Mouse (Mus musculus): ENCODE data around the gene Kng1.

Gene Kng1

DNA sequence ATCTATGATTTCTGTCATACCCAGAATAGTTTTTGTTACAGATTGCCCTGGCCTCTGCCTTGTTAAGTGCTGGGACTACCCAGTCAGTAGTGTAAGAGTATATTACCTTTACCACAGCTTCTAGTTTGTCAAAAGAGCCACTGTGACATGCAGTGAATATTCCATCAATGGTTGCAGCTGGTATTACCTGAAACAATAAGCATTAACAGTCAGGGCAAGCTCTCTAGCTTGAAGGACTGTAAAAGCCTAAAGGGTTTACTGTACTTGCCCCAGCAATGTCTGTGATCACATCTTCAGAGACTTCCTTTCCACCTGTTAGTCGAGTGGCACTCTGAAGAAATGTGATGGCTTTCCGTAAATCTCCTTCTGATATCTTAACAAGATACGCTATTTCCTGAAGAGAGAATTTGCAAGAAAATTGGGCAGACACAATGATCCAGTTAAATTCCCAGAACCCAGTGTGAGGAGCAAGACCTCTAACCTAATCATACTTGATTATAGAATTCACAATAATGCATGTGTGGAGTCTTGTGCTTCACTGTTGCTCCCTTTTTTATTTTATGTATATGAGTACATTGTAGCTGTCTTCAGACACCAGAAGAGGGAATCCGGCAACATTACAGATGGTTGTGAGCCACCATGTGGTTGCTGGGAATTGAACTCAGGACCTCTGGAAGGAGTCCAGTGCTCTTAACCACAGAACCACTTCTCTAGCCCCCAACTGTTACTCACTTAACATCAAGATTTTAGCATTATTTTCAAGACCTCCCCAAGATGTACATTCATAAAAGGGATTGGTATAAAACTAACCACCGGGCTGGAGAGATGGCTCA lies 56.9 kb downstream of the Kng1 start:
- DNase-seq (ENCODE audit: low spot score) = no peak

DNA sequence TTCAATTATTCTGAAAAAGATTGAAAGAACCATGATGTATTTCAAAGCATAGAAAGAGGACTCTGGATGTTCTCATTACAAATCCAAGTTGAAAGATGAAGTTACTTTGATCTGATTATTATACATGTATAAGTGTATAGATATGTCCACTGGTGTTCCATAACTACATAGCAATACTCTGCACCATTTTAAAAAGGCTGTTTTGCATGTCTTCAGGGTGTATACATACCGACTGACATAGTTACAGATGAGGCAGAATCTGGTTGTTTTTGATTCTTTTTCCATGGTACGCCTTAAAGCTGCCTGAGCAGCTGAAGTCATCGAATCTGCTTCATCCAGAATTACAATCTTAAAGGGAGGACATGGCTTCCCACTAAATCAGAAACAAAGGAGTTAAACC lies 57.8 kb downstream of the Kng1 start:
- no peak for DNase-seq (ENCODE audit: low spot score)

DNA sequence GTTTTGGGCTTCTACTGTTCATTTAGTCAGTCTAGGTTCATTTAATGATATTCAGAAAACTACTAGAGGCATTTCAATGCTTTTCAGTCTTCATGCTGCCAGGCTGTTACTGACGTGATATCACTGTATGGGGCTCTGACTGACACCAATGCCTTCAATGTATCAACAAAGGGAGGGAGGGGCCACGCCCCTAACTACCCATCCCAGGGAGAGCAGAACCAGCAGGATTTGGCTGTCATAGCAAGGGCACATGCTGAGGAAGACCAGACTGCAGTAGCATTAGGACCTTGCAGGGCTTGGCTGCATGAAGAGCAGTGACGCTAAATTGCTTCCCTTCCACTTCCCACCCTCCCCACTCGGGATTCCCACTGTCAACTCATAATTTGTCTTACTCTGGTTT lies 59.5 kb downstream of the Kng1 start:
- DNase-seq (ENCODE audit: low spot score) = no peak

DNA sequence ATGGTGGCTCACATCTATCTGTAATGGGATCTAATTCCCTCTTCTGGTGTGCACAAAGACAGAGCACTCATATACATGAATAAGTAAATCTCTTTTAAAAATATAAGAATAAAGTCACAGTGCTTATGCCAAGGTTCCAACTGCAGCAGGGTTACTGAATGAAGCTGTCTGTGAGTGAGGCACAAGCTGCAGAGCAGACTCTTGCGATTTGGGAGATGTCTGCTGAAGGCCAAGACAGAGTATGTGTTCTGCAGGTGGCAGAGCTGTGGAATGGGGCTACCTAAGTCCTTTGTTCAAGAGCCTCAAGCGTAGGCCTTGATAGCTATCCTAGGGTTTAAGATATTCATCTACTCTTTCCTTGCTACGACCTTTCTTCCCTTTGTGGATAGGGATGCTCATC lies 64.8 kb downstream of the Kng1 start:
- DNase-seq (ENCODE audit: low spot score) = no peak

DNA sequence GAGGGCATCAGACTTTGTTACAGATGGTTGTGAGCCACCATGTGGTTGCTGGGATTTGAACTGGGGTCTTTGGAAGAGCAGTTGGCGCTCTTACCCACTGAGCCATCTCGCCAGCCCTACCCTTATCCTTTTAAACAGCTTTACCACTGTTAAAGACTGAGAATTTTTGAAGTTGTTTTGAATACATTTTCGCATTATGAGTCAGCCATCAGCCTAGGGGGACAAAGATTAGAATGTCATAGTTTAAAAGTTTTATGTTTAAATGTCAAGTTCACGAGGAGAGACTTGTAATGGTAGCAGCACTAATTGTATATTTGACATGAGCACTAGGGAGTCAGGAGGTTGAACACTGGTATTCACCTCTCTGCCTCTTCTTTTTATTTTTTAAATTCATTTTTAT lies 65.4 kb downstream of the Kng1 start:
- DNase-seq (ENCODE audit: low spot score) = no peak

DNA sequence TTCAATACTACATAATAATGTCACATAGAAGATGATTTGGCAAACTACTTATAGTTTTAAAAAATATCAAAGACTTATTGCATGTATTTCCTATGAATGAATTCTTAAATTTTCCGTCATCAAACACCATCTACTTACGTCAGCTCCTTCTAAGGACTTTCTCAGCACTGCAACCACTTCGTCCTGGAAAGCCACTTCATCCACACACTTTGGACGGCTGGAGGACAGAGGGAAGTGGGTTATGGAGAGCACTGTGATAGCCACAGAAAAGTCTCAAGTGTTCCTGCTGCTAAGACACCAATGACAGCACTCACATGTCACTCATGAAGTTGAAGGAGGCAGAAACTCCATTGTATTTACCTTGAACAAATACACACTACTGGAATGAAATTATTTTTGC lies 66.7 kb downstream of the Kng1 start:
- no peak for DNase-seq (ENCODE audit: low spot score)

DNA sequence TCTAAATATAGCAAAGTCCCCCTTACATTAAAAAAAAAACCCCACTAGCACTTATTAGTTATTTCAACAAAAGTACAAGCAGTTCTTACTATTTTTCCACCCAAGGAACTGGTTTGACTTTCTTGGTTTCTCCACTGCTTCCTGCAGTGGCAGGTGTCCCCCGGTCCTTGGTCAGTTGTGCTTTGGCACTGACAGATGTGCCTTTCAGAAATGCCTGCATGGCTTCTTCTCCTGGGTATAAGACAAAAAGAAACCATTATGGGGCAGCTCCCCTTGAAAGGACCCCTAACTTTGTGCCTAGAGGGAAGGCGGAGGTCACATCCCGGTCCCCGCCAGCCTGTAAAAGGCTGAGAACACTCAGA lies 69.6 kb downstream of the Kng1 start:
- DNase-seq (ENCODE audit: low spot score) = no peak

DNA sequence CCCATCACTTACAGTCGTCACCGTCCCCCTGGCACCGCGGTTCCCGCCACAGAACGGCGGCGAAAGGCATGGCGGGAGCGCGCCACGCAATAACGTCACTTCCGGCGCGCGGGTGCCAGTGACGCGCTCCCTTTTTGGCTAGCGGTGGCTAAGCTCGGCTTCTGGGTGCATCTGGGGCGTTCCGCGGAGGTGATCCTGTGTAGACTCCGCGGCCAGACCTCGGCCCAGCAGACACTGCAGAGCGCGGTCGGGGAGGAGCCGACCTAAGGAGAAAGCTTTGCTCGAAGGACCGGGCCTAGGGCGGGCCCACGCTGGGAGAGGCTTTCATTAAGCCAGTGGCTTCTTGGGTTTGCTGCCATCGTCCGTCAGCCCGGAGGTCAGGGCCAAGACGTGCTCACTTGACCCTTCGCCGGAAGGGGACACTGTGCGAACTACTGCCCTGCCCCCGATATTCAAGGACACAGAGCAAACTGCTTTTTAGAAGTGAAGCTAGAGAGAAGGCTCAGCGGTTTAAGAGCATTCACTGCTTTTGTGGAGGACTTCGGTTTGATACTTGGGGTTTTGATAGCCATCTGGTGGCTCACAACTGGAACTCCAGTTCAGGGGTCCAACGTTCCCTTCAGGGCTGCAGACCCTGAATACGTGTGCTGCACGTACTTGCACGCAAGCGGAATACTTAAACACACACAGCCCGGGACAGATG lies 70.2 kb downstream of the Kng1 start, which contains the start of gene Rfc4:
Gene Rfc4 (minus strand): TSS at position 65 of the 703 bp plus-strand sequence.
- peak; percentile 63 for DNase-seq (ENCODE audit: low spot score)

DNA sequence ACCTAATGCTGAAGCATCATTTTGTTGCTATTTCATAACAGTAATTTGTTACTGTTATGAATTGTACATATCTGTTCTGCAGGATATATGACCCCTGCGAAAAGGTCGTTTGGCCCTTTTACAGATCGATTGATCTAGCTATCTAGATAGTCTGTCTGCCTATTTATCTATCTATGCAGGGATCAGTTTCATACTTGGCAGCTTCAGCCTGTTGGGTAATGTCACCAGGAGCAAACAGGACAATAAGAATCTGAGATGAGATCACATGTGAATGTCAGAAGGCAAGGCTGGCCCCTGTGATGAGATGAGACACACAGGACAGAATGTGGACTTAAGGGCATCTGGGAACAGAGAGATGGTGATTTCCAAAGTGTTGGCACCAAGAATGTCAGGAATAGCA lies 72.6 kb downstream of the Kng1 start:
- no peak for DNase-seq (ENCODE audit: low spot score)
